Mouse (Mus musculus) limb, embryonic 10.5 days (tissue): ENCODE results near the gene Ddx11. TPM values are rescaled to one million over a fixed set of nuclear protein-coding genes. Genes with fewer than 3 reads are reported as not detected.
"Not testable (repeated sequence)": the region's sequence is repeated elsewhere in the genome, so short reads cannot be mapped to it uniquely, and the experiment has no call there.

ENCODE experiments used
- DNase-seq: peaks from one replicate; pipeline ENCODE4 v3.0.0-alpha.2; 2017; ENCODE audit warnings: low spot score
- H3K27ac ChIP-seq: fragments of 300-500 bp; sonication (generic); 2 replicates; pipeline ENCODE4 v1.5.1; 2016; ENCODE audit warnings: mild to moderate bottlenecking
- H3K27me3 ChIP-seq: fragments of 300-500 bp; sonication (generic); 2 replicates; pipeline ENCODE4 v1.6.1; 2016; ENCODE audit warnings: low read depth, mild to moderate bottlenecking; ENCODE audit not compliant: poor library complexity, severe bottlenecking
- H3K36me3 ChIP-seq: fragments of 300-500 bp; sonication (generic); 2 replicates; pipeline ENCODE4 v1.6.1; 2016; ENCODE audit warnings: mild to moderate bottlenecking, moderate library complexity
- H3K4me1 ChIP-seq: fragments of 300-500 bp; sonication (generic); 2 replicates; pipeline ENCODE4 v1.6.1; 2016
- H3K4me3 ChIP-seq: fragments of 300-500 bp; sonication (generic); 2 replicates; pipeline ENCODE4 v1.5.1; 2016; ENCODE audit warnings: mild to moderate bottlenecking, moderate library complexity
- H3K9me3 ChIP-seq: fragments of 300-500 bp; sonication (generic); replicated peaks from 2 replicates; pipeline ENCODE4 v1.6.1; 2016; ENCODE audit warnings: mild to moderate bottlenecking
- WGBS: fragments of 180-500 bp; shearing (Covaris S2); methylation state at CpG from one replicate; pipeline ENCODE4 v1.1.7; 2016; 5-methylcytosine and 5-hydroxymethylcytosine counted together
- polyA plus RNA-seq: library from polyadenylated mRNA; unstranded; fragments of >200 nt; fragmentation: Nextera tagmentation; extraction: Ambion mirVana; gene quantifications from 2 replicates; pipeline ENCODE4 v1.2.1, GENCODE M21; 2016

Gene Ddx11
- polyA plus RNA-seq, 1 experiment from 2014 or later, result 41.6 TPM

DNA sequence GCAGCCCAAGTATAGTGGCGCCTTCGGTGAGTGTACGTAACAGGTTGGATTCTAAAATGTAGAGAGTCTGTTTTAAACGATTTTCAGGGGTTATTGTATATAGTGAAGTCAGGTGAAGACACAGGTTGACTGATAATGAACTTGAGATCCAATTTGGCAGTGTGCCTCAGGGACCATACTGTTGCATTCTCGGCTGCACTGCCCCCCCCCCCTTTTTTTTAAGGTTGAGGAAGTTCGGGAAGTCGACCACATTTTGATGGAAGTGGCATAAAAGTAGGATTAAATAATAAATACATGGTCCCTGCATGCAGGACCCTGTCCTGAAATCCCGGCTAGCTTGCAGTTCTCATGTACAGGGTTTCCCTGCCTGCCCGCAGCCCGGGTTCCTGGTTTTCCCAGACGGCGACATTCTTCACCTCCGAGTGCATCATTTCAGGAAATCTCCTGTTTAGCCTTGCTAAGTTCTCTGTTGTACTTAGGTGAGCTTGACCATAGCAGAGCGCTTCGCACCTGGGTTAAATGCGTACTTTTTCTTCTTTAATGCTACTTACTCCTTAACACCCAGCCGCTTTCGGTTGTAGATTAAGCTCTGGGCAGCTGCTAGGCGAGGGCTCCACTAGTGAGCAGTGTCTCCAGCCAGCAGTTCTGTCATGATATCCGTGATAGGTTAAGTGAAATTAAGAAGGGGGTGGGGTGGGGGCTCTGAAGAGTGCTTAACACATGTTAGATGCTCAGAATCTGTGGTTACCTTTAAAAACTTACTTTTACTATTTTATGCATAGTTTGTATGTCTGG lies 693 bp downstream of the Ddx11 start:
- WGBS, result 2% methylated on average over 20 of the region's 20 CpGs
- peak; percentile 57 for DNase-seq
- H3K4me1 ChIP-seq, result peaks cover 15% of the 10 kb centered on the region

DNA sequence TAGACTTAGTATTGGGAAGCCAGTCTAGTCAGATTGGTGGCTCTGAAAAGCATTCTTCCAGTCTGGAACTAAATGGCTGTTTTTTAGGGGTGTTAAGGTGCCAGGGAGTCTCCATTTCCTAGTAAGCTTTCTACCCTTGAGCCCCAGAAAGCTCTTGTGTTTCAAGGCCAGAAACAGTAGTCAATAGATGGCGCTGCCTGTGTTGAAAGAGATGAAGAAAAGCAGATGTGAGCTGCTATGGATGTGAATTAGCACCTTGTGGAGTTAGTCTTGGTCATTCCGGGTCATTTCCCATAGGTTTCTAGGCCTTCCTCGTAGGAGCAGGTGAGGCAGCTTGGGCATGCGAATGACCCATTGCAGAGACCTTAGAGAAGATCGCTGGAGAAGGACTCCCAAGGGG lies 1.9 kb downstream of the Ddx11 start:
- H3K4me3 ChIP-seq, result 0 out of 2 replicates have a peak overlapping the region, but pooled peaks have one; percentile 18
- no peaks in the 10 kb centered on the region for H3K27me3 ChIP-seq
- 67% methylated on average over 5 of the region's 5 CpGs for WGBS
- H3K4me1 ChIP-seq, result peaks cover 15% of the 10 kb centered on the region
- DNase-seq, result no peak
- no peaks in the 10 kb centered on the region for H3K9me3 ChIP-seq
- H3K27ac ChIP-seq, result no peak overlapping the region
- peaks cover 43% of the 10 kb centered on the region for H3K36me3 ChIP-seq

More for the DNA sequence above, 693 bp downstream of the Ddx11 start:
- Histone ChIP-seq H3K4me3 (peak overlapping the region; percentile 92), H3K27me3 (no peaks in the 10 kb centered on the region), H3K36me3 (peaks cover 45% of the 10 kb centered on the region), H3K27ac (peak overlapping the region; percentile 93), H3K9me3 (no peaks in the 10 kb centered on the region)

DNA sequence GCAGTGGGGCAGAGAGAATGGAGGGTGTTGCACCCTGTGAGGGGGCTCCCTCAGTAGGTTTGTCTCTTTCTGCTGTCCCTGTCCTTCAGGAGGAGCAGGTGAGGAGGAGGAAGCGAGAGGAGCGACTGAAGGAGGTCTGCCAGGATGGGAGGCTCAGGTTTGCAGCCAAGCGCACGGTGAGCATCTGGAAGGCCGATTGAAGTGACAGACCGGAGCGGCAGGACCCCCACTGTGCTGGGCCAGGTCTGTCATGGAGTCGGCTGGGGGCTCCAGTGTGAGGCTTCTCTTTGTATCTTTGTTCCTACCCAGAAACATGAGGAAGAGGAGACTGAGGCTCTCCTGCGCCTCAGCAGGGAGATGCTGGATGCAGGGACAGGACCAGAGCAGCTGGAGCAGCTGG lies 7.1 kb downstream of the Ddx11 start:
- 87% methylated on average over 9 of the region's 9 CpGs for WGBS

DNA sequence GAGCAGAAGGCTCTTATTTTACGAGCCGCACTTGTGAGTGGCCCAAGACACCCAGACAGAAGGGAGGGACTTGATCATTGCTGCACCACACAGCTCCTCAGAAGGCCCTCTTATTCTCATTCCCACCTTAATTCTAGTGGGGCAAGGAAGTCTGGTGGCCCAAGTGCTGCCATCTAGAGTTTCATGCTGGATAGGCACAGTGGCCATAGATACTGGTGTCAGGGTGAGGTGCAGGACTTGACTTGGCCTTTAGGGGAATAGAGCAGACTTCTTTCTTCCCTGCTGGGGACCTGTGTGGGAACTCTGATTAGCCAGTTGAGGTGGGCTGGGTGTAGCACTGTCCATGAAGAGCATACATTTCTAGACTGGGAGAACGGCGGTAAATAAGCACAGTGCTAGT lies 7.9 kb downstream of the Ddx11 start:
- DNase-seq, result no peak
- WGBS, result 95% methylated on average over 4 of the region's 4 CpGs
- H3K36me3 ChIP-seq, result peaks cover 97% of the 10 kb centered on the region
- H3K4me3 ChIP-seq, result no peak overlapping the region
- H3K4me1 ChIP-seq, result no peaks in the 10 kb centered on the region
- H3K27ac ChIP-seq, result no peak overlapping the region
- H3K9me3 ChIP-seq, result no peaks in the 10 kb centered on the region
- H3K27me3 ChIP-seq, result no peaks in the 10 kb centered on the region

More for the DNA sequence above, 7.1 kb downstream of the Ddx11 start:
- Histone ChIP-seq H3K27ac (no peak overlapping the region), H3K4me3 (no peak overlapping the region), H3K27me3 (no peaks in the 10 kb centered on the region), H3K4me1 (peaks cover 2% of the 10 kb centered on the region), H3K36me3 (peaks cover 93% of the 10 kb centered on the region), H3K9me3 (no peaks in the 10 kb centered on the region)
- no peak for DNase-seq

DNA sequence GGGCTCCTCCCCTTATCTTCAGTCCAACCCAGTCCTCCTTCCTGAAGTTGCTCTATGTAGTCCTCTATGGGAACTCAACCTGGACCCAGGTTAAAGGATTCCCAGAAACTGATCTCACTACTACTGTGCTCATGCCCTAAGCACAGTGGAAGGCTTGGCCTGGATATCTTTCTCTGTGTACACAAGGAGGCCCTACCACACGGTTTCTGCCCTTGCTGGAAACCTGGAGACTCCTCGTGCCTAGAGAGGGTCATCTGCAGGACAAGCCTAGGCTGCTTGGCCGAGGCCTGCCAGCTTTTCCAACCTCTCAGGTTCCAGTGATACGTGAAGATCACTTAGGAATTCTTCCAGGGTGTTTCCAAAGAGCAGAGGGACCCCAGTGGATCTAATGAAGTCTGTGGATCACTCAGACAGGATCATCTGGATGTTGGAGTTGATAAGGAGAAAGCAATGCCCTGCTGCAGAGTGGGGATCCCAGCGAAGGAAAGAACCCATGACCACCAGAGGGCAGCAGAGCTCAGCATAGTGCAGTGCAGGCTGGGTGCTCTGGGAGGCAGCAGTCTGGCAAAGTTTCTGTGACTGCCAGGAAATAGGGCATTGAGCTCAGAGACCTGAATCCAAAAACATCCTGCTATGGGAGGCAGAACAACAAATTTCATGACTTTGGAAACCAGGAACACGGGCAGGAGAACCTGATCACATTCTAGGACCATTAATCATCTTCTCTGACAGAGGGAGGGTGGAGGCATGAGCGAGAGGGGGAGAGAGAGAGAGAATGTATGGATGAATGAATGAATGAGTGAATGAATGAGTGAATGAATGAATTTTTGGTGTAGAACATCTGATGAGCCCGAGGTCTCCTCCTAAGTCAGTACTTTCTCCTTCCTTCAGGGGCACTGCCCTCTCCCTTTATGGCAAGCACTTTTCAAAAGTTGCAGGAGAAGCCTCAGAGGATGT lies 29.7 kb downstream of the Ddx11 start:
- not testable (repeated sequence) for H3K4me3 ChIP-seq, DNase-seq, H3K9me3 ChIP-seq, H3K27ac ChIP-seq, H3K4me1 ChIP-seq, H3K27me3 ChIP-seq
- 86% methylated on average over 6 of the region's 8 CpGs for WGBS
- H3K36me3 ChIP-seq, result peaks cover 52% of the 10 kb centered on the region

DNA sequence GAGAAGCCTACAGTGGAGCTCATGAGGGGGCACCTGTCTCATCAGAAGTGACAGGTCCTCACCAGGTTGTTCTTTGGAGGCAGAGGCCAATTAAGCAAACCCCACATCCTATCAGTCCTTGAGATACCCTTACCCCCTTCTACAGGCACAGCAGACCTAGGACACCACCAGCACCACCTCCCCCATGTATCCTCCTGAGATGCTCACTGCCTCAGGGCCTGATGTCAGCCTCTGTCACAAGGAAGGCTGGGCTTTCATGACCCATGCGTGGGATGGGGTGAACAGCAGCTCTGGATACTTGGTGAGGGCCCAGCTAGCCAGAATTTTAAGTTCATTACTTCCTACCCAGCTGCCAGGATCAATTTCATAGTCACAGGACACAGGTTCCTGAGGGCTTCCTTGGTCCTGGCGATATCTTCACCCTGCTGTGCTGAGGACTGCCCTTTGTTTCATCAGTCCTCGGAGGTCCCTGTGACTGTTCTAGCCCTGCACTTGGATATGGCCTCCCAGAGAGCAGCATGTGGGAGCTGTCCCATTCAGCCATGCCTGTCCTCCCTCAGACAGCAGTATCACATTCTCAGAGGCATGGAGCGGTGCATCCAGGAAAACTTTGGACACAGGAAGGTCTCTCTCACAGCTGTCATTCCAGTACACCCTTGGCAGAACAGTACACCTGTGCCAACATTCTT lies 30.6 kb downstream of the Ddx11 start:
- H3K4me1 ChIP-seq, H3K4me3 ChIP-seq, DNase-seq, H3K27ac ChIP-seq, H3K27me3 ChIP-seq, H3K9me3 ChIP-seq: not testable (repeated sequence)
- peaks cover 43% of the 10 kb centered on the region for H3K36me3 ChIP-seq
- 90% methylated on average over 4 of the region's 4 CpGs for WGBS

DNA sequence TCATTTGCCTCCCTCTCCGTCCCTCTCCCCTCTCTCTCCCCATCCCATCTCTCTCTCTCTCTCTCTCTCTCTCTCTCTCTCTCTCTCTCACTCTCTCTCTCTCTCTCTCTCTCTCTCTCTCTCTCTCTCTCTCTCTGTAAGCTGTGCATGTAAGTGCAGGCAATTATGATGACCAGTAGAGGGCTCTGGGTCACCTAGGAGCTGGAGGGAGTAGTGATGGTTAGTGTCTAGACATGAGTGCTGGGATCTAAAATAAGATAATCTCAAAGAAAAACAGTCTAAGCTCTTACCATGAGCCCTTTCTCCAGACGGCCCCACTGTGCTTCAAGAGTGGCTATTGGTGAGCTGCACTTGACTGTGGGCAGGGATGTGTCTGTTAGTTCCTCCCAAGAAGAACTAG lies 31.6 kb downstream of the Ddx11 start:
- Histone ChIP-seq H3K27ac (no peak overlapping the region), H3K4me3 (no peak overlapping the region), H3K9me3 (no peaks in the 10 kb centered on the region), H3K4me1 (no peaks in the 10 kb centered on the region), H3K36me3 (peaks cover 33% of the 10 kb centered on the region), H3K27me3 (no peaks in the 10 kb centered on the region)
- no peak for DNase-seq
- 73% methylated on average over 2 of the region's 2 CpGs for WGBS

DNA sequence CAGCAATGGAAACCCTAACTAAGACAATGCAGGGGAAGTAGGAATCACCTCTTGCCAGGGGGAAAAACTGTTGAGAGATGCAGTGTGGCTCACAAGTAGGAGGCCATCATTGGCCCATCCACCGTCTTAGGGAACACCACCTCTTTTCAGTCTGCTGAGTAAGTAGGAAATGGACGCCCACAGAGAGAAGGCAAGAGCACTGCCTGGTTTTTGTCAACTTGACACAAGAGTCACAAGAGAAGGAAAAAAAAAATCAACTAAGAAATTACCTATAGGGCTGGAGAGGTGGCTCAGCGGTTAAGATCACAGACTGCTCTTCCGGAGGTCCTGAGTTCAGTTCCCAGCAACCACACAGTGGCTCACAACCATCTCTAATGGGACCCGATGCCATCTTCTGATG lies 35.0 kb downstream of the Ddx11 start:
- Histone ChIP-seq H3K4me3 (no peak overlapping the region), H3K4me1 (no peaks in the 10 kb centered on the region), H3K9me3 (peaks cover 6% of the 10 kb centered on the region; the same call in 1 of the 2 replicates), H3K27me3 (no peaks in the 10 kb centered on the region), H3K36me3 (peaks cover 7% of the 10 kb centered on the region), H3K27ac (no peak overlapping the region)
- DNase-seq, result no peak
- WGBS, result 92% methylated on average over 5 of the region's 5 CpGs

DNA sequence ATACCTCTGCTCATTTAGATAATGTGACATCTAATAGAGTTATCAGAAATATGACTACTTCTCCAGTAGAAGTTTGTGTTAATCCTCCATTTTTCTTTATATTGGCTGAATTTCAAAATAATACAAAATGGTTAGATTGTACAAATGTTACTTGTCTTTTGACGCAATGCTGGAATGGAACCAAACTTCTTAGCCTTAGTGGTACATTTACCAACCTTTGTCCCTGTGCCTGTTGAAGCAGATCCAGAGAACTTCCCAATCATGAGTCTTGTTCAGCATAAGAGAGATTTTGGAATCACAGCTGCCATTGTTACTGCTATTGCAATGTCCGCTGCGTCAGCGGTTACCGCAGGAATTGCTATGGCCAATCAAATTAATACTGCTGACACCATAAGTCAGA lies 43.8 kb downstream of the Ddx11 start:
- 98% methylated on average over 5 of the region's 5 CpGs for WGBS
- DNase-seq, H3K4me1 ChIP-seq, H3K9me3 ChIP-seq, H3K4me3 ChIP-seq, H3K27me3 ChIP-seq, H3K27ac ChIP-seq, H3K36me3 ChIP-seq: not testable (repeated sequence)

DNA sequence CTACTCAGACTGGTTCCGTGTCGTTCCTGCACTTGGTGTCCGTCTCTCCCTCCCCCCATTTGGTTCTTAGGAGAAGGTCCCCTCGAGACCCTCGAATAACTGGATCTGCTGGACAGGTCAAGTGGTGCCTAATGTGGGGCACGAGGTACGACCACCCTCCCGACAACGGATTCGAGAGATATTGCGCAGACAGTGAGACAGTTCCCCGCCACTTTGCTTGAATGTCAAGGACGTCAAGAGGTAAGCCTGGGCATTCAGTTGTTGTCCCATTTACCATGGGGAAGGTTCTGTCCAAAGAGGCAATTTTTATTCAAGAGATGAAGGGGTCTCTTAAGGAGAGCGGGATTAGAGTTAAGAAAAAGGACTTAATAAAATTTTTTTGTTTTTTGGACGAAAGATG lies 47.7 kb downstream of the Ddx11 start:
- not testable (repeated sequence) for DNase-seq, H3K36me3 ChIP-seq, H3K27me3 ChIP-seq, H3K4me3 ChIP-seq, H3K4me1 ChIP-seq, H3K9me3 ChIP-seq, H3K27ac ChIP-seq
- WGBS, result 94% methylated on average over 15 of the region's 15 CpGs

DNA sequence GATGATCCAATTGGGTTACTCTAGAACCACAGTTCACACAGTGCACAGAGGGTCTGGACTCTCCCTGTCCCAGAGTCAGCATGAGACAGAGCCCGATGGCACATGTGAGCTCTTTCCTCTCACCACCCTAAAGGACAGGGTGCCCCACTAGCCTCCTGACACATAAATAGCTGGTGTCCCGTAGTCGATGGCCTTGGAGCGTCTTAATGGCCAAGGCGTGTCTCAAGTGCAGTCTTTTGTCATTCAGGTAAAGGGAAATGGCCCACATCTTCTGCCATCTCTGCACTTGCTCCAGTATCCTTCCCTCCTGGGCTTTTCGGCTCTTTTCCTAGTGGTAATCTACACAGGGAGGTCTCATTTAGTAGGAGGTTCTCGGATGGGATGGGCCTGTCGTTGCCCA lies 67.3 kb downstream of the Ddx11 start:
- Histone ChIP-seq H3K27ac (no peak overlapping the region), H3K9me3 (no peaks in the 10 kb centered on the region), H3K4me1 (no peaks in the 10 kb centered on the region), H3K36me3 (no peaks in the 10 kb centered on the region), H3K4me3 (no peak overlapping the region), H3K27me3 (no peaks in the 10 kb centered on the region)
- WGBS, result 95% methylated on average over 8 of the region's 8 CpGs
- no peak for DNase-seq

DNA sequence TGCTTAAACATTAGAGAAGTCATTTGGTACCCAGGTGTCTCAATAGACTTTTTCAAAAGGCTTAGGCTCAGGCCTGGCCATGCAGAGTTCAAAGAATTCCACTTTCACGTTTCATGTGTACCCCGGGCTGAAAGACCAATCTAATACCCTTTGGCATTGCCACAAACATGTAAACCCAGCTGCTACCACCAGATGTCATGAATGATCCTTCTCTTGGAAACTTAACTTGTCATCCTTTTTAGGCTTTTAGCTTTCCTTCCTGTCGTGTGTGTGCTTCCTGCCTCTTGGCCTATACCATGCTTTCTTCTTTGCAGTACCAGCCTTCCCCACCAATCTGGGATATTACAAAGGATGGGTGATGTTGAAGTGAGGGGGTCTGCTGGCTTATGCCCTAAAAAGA lies 73.7 kb downstream of the Ddx11 start:
- Histone ChIP-seq H3K4me1 (no peaks in the 10 kb centered on the region), H3K27ac (no peak overlapping the region), H3K36me3 (no peaks in the 10 kb centered on the region), H3K4me3 (no peak overlapping the region), H3K9me3 (no peaks in the 10 kb centered on the region), H3K27me3 (no peaks in the 10 kb centered on the region)
- 63% methylated on average over 3 of the region's 3 CpGs for WGBS
- no peak for DNase-seq
